Mouse (Mus musculus) gonadal fat pad, adult 2 months (tissue): ENCODE data around the gene Nps. TPM values are rescaled to one million over a fixed set of nuclear protein-coding genes. Genes with fewer than 3 reads are reported as not detected.
"Not testable (repeated sequence)": the region's sequence is repeated elsewhere in the genome, so short reads cannot be mapped to it uniquely, and the experiment has no call there.

Experiments
- DNase-seq: peaks from one replicate; pipeline ENCODE4 v3.0.0-alpha.2; 2012; ENCODE audit warnings: low read depth
- polyA plus RNA-seq: library from polyadenylated mRNA; depleted of rRNA; stranded (reverse); fragments of >200 nt; gene quantifications from 2 replicates; pipeline ENCODE4 v1.2.3, GENCODE M21; 2012; rRNA removed

Nps gene
- polyA plus RNA-seq: not detected in 2 replicates

DNA sequence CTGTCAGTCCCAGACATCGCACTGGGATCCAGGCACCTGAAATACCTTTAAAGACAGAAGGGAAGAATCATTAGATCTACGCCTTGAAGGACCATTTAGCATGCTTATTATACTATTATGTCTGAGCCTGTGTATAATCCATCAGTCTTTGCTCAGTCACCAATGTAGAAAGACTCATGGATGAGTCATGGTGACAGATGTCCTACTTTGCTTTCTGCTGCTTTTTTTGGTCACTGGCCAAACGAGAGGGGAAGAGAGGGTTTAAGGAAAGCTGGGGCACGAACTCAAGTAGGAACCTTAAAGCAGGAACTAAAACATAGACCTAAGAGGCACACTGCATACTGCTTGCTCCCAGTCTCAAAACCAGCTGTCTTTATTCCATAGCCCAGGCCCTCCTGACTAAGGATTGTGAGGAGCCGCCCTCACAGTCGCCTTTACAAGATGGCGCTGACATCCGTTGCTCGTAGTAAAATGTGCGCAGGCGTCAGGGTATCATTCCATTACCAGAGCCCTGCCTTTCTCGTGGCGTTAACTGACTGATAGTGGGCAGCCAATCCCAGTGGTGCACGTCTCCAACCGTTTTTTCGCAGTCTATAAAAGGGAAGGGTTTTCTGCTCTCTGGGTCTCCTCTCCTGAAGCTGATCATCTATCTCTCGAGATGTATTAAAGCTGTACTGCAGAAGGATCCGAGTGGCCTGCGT is at the start of gene Nps:
Gene Nps, plus strand, starts transcription at position 651 of the 701 bp plus-strand sequence.
- DNase-seq: not testable (repeated sequence)

DNA sequence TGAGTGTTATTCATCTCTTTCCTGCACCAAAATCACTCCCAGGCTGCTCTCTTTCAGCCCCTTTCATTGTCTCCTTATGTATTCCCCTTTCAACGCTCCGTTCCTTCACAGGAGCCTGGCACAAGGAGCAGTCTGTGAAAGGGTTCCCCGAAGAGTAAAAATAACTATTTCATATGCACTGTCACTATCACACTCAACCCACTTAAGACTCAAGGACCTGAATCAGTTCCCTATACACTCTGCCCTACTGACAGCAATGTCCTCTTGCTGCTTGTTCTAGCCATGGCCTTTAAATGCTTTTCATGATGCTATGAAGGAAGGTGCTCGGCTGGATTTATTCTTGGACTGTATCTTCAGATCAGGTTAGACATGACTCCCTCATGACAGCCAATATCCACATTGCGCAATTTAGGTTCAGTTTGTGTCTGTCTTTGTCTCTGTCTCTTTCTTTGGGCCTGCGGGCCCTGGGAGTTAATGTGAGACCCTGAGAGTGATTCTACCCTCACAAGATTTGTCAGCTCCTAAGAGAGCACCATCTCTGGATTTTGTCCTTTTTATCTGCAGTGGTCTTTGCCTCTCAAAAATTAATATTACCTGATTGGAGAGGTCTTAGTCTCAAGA is 49.4 kb upstream of the Nps start:
- no peak for DNase-seq

DNA sequence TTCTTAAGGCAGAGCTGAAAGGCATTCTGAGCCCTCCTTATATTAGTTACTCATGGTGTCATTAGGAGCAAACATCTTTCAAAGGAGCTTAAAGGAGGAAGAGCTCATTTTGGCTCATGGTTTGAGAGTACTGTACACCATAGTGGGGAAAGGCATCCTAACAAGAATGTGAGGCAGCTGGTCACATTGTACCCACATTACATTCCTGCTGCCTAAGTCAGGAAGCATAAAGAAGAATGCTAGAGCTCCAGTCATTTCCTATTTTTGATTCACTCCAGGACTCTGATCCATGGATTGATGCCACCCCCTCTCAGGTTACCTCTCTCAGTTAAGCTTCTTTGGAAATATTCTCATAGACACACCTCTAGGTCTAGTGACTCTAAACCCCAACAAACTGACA is 48.2 kb upstream of the Nps start:
- DNase-seq: no peak

DNA sequence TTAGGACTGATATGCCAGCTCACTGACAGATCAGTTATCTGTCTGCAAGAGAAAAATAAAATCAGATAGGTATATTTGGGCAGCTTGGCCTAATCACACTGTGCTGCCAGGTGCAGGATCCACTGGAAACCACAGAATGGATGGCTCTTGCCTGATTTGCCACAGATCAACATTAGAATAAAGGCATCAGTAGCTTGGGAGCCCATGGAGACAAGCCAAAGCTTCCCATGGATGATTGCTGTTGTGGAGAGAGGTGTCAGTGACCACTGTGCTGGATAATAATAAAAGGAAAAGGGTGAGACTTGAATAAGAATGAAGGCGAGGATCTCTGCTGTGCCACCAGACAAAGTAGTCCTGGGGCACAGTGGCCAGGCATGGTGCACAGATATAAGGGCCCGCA is 47.7 kb upstream of the Nps start:
- DNase-seq: no peak

DNA sequence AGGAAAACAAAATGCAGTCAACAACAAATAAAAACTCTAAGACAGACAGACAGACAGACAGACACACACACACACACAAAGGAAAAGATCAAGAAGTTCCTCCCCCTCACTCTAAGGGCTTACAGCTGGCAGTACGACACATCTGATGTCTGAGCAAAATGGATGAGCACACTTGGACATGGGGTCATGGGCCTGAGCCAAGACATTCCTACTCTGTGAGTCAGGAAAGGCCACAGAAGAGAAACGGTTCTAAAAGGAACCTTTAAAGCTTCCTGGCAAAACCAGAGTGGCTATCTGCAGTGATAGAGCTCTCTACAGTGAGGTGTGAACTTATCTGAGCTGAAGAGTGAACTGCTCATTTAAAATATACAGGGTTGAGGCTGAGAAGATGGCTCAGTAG is 46.0 kb upstream of the Nps start:
- no peak for DNase-seq

DNA sequence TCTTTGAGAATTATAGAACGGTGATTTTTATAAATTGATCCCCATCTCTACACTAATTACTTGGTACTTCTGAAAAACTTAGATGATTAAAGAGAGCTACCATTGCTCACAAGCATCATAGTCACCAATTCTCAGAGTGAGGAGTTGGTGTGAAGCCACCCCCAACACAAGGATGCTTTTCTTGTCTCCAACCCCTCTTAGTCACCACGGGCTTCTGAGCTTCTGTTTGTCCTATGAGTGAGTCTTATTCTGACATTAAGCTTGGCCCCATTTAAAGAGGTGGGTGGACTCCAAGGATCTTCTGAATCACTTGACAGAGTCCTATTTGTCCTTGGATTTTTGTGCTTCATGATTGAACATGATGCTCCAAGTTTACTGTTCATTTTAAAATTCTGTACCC is 37.0 kb upstream of the Nps start:
- DNase-seq: no peak

DNA sequence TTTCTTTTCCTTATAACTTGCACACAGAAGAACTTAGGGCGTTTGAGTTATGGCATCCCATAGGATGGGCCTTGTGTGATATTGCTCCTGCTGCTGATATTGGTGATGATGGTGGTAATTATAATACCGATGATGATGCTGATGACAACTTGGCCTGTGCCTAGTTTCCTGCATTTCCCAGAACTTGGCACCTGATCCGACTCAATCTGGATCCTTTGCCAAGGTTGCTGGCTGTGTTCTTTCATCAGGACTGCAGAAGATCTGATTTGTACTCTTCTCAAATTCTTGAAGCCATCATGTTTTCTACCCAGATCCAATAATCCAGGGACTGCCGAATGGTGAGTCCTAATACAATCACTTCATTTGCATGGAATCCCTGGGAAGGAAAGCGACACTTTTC is 32.5 kb upstream of the Nps start:
- no peak for DNase-seq

DNA sequence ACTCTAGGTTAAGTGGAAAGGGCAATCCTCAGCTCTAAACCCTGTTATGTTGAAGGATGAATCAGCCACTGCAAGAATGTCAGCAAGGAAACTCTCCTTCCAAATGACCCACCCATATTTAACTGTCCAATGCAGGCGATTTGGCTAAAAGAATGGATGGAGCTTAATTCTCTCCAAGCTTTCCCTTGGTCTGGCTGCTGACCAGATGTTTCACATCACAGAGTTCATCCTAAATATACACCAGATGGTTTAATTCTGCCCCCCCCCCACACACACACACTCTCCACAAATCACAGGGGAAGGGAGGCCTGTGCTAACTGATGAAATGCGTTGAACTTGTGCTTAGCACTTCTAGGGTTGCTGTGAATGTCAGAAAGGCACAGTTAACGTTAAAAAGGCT is 21.4 kb upstream of the Nps start:
- DNase-seq: no peak

DNA sequence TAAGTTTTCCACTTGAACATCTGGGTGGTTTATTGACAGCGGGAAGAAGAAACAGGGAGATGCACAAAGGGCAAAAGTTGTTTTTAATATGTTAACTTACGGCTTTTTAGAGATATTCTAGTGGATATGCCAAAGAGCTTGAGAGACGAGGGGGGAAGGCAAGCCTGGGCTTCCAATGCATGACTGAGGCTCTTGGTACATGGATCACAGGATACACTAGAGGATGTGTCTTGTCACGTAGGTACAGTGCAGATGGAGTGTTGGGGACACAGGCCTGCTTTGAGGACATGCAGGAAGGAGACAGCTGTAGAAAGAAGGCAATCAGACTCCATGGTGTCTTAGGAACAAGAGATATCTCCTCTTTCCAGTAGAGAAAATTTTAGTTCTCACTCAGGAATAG is 19.1 kb upstream of the Nps start:
- DNase-seq: no peak

DNA sequence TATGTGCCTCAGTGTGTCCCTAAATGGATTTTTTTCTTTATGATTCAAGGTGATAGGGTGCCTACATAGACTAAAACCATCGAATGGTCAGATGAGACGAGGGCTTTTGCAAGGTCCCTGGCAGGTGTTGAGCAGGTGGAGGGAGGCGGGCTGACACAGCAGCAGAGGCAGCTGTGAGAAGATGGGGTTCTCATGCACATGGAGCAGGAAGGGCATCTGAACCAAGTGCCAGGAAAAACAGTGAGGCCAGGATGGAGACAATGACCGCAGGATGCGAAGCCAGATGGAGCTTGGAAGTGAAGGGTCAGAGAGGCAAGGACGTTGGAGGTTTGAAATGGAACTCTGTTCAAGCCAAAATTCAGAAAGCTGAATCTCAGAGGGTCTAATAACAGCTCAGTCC is 18.5 kb upstream of the Nps start:
- no peak for DNase-seq

DNA sequence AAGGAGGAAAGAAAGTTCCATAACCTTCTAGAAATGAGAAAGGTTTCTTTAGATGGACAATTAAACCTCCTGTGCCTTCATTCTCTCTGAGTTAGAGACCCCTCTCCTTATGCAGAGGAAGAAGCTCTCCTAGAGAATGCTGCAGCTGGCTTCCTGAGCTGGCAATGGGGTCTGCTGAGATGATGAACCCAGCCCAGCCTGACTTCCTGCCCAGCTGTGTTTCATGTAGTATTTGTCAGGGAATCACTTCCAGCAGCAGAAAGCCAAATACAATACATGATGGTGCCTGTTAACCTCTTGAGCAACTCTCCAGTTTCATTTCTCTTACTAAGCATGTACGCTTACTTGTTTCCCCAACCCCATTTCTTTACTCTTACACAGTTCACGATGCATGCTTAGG is 17.9 kb upstream of the Nps start:
- DNase-seq: no peak

DNA sequence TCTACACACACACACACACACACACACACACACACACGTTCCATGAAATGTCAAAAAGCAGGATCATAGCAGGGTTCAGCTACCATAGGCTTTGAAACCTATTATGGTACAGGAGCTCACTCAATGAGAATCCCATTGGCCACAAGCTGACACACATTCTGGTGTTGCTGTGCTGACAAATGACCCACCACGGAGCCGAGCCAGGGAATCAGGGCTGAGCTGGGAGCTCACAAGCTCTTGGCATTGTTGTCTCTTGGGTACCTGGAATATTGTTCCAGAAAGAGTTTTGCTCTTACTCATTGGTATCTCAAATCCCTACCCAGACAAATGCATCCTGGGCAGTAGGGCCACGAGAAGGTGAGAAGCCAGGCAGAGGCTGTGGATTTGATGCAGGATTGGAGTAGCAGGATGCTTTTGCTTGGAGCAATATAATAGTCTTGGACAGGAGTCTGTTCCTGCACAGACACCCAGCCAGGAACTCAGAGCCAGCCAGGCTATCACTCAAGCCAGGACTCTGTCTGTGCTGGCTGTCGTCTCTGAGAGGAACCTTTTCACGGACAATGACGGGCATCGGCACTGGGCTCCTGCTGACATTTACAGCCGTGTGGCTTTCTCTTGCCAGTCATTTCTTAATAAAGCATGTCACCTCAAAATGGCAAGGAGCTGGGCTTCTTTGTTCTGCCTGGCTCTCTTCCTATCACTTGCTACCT is 14.2 kb upstream of the Nps start:
- no peak for DNase-seq

DNA sequence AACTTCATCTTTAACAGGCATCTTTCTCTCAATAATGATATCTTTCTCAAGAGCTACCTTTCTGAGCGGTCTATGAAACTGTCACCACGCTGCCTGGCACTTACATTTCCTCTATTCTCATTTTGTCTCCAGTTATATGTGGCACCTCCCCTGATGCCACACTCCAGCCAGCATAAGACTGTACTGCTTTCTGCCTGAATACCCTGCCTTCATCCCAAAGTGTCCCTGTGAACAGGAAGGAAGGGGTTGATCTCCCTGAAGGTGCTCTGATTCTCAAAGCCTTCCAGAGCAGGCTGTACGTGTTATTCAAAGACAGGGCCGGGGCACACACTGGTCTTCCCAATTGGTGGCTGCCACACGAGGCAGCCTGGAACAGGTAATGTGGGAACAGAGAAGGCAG is 12.1 kb upstream of the Nps start:
- DNase-seq: no peak

DNA sequence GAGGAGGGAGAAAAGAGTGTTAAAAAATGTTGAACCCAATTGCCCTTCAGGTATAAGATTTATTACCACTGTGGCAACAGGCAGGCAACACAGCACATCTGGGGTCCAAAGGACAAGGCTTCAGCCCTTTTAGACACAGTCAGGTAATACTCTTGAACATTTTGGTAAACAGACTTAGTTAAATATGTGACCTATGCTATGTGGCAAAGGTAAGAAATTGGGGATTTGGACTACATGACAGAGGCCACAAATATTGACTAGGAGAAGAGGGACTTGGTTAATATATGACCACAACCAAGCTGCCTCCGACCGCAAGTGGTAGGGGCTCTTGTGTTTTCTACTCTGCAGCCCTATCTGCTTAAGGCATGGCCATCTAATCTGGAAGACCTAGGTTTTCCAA is 5.3 kb upstream of the Nps start:
- DNase-seq: no peak

DNA sequence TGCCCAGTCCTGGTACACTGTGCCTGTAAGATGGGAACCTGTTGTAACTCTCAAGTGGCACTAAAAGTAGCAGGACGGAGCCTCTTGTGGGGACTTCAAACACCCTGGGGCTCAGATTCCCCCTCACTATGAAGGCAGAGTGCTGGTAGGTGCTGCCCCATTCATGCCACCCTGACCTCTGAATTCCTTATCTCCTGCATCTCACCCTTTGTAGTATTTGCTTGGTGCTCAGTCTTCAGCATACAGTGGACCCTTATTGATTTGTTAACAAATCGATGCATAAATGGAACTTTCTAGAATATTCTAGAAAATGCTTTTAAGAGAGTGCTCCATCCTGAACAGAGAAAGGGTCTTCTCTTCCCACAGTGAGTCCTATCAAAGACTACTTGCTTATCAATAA is 4.1 kb upstream of the Nps start:
- no peak for DNase-seq

DNA sequence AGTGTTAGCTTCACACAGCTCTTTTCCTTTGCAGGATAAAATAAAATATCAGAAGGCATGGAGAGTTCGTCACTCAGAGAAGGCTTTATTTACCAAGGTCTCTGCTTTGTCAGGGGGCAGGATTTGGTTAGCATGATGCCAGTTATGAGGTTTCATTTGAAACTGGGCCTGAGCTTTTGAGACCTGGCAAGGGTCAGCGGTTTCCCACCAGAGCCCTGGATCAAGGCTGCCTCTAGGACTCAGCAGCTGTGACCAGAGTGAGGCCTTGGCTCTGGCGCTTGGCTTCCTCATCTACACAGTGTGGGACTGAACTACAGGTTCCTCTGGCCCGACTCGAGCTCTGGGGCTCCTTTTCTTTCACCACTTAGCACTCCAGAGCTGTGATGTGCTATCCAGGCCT is 12.5 kb downstream of the Nps start:
- no peak for DNase-seq

DNA sequence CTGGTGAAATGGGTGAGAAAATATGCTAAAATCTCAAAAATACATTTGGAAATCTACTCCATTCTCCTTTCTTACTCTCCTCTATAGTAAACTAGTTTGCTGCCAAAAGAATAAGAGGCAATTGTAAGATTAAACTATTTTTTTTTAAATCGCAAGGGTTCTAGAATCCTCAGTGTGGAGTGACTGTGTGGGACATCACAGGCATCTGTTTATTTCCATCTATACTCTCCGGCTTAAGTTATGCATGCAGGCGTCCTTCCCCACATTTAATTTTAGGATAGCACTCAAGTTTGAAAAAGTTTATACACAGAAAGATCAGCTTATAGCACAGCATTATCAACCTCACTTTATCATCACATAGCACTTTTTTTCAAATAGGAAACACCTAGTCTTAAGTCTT is 24.7 kb downstream of the Nps start:
- no peak for DNase-seq

DNA sequence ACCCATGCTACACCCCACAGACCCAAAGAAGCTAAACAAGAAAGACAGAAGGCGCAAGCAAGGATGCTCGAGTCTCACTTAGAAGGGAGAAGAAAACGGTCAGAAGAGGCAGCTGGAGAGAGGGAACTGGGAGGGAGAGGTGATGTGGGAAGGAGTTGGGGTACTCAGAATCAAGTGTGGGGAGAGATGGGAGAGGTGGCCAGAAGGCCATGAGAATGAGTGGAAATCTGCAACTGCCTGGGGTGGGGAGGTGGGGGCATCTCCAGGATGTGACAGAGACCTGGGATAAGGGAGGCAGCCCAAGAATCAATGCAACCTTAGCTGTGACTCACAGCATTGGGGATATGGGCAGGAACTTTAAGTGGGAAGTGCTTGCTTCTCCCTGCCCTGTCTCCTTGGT is 31.5 kb downstream of the Nps start:
- no peak for DNase-seq

DNA sequence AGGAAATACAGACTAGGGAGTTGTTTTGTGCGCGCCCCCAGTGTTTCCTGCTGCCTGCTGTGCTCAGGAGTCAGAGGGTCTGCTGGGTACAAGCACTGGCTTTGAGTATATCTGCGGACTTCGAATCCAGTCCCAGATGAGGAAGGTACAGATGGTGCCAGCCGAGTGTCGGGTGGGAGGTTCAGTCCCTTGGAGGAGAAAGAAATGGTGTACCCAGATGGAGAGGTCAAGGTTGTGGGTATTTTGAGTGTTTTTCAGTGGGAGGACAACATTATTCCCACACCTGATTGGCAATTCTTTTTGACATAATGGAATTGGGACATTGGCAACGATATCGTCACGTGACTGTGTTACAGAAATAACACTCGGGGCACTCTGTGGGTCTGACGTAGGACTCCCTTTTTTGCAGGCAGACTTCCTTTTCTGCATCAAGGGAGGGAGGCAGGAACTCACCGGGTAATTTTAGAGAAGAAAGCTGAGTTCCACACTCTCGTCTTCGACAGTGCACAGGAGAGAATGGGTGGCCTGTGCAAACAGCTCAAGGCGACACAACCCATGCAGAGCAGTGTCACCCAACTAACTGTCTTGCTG is 33.2 kb downstream of the Nps start:
- no peak for DNase-seq

DNA sequence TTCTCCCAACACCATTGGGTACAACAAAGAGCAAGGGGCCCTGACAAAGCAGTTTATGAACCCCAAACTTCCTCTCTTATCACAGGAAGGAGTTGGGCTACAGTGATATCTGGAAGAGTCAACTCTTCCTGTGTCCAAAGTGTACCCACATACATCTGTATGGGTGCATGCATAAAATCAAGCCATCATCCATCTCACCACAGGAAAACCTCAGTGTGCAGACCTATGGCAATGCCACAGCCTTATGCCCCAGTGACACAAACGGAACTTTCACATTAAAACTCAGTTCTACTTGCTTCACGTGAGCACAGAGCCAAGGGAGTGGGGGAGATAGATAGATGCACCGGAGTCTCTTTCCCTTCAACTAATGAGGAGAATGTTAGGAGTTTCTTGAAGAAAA is 36.0 kb downstream of the Nps start:
- no peak for DNase-seq

DNA sequence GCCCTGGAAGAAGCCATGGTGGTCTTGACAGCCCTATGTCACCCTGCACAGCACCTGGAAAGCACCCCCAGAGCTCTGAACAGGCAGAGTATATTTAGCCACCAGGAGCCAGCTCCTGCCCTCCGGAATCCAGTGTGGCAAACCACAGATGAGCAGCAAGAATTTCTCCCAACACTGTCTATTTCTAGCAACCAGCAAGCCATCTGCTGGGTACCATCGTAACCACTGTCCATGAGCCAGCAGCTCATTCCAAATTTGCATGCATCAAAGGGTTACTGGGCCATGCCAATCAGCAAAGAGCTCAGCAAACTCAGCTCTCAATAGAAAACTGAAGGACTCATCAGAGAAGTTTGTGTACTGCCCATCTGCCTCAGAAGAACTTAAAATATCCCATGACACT is 46.0 kb downstream of the Nps start:
- DNase-seq: no peak
